Mouse (Mus musculus): Measurements from ENCODE around the gene Olfr356. TPM values are rescaled to one million over a fixed set of nuclear protein-coding genes. Genes with fewer than 3 reads are reported as not detected.

Gene Olfr356
- polyA plus RNA-seq (2012; ENCODE audit: insufficient read depth, low replicate concordance): not detected in 2 replicates

DNA sequence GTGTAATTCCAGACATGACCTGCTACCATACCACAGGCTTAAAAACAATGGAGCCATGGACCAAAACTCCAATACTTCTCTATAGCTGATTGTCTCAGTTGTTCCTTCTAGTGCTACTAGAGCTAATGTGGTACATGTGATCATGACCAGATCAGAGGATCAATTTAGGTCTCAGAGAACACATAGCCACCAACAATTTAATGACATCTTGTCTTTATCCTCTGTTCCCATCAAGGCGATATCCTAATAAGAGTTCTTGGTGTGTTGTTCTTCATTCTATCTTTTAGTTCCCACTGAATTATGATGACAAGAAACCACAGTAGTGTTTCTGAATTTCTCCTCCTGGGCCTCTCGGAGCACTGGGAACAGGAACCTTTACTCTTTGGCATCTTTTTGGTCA, at the start of gene Olfr356:
Gene Olfr356 (plus strand): TSS at position 301 of the 400 bp plus-strand sequence.
- no peak for TF ChIP-seq FLI1 (IDR thresholded peaks at IDR 0.05; ENCODE audit: low read length)
- no peak for TF ChIP-seq GATA1 (IDR thresholded peaks at IDR 0.05; ENCODE audit: borderline replicate concordance, low read length)
- Histone ChIP-seq H3K27me3 (replicated peaks) (no peaks in the 10 kb centered on the region), H3K4me1 (no peaks in the 10 kb centered on the region), H3K4me3 (replicated peaks) (no peak within 1 kb of the TSS), H3K36me3 (replicated peaks; ENCODE audit: low read length) (no peaks in the 10 kb centered on the region), H3K9me3 (peaks cover 6% of the 10 kb centered on the region; the same call in 1 of the 2 replicates)

DNA sequence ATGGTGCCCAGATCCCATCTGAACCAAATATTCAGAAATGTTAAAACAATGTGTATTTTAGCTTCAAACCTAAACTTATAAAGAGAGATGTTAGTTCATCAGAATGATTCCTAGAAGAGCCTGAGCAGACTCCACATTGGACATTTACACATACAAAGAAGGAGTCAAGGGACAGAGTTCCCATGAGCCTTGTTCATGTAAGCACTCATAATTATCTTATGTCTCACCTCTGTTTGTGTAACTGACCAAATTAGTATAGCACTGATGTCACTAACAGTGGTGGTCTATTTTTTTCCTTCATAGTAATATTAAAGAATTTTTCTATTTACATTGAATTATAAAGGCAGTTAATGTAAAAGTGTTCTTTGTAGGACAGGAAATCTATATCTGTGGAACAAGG, 44.1 kb upstream of the Olfr356 start, which contains the start of gene Olfr353:
Gene Olfr353 (minus strand): TSS at position 101 of the 400 bp plus-strand sequence.
- Histone ChIP-seq H3K9me3 (peaks cover 8% of the 10 kb centered on the region; the same call in 1 of the 2 replicates), H3K36me3 (replicated peaks; ENCODE audit: low read length) (no peaks in the 10 kb centered on the region), H3K4me1 (no peaks in the 10 kb centered on the region), H3K27me3 (replicated peaks) (no peaks in the 10 kb centered on the region), H3K4me3 (replicated peaks) (no peak within 1 kb of the TSS)
- no peak for TF ChIP-seq FLI1 (IDR thresholded peaks at IDR 0.05; ENCODE audit: low read length)
- no peak for TF ChIP-seq GATA1 (IDR thresholded peaks at IDR 0.05; ENCODE audit: borderline replicate concordance, low read length)

DNA sequence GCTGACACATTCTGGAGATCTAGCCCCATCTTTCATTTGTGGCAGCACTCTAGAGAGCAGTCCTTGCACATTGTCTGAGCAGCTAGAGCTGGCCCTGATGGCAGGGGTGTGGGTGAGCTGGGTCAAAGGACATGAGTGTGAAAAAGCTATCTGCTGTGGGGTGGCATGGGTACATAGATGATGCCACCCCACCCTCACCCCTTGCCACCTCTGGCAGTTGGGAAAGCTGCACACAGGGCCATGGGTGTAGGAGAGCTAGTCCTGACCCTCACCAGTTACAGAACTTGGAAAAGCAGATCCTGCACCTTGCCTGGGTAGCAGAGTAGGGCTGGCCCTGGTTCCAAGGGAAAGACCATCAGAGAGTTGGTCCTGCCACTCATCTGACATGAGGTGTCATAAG, 39.8 kb upstream of the Olfr356 start:
- Histone ChIP-seq H3K36me3 (replicated peaks; ENCODE audit: low read length) (no peaks in the 10 kb centered on the region), H3K4me3 (replicated peaks) (no peak overlapping the region), H3K4me1 (no peaks in the 10 kb centered on the region), H3K9me3 (peaks cover 13% of the 10 kb centered on the region; the same call in 1 of the 2 replicates), H3K27me3 (replicated peaks) (no peaks in the 10 kb centered on the region)
- TF ChIP-seq FLI1 (IDR thresholded peaks at IDR 0.05; ENCODE audit: low read length) (no peak), GATA1 (IDR thresholded peaks at IDR 0.05; ENCODE audit: borderline replicate concordance, low read length) (no peak)

DNA sequence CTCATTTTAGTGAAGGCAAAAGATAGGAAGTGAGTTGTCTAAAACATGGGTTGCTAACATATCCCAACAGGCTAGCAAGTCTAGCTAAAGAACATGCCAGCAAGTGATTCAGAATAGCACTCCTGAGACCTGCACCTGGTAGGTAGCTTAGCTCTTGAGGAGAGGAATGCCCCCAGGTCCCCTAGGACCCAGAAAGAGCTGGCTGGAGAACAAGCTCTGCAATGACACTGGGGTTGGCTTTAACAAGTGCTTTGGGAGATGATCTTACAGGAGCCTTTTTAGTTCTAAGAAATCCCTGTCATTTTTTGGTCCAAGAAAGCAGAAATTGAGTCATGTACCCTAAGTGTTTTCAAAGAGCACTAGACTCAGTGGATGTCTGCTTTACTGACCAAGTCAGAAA, 31.5 kb upstream of the Olfr356 start, which contains the start of gene Olfr354:
Gene Olfr354 (plus strand): TSS at position 301 of the 400 bp plus-strand sequence.
- Histone ChIP-seq H3K4me1 (no peaks in the 10 kb centered on the region), H3K9me3 (peaks cover 13% of the 10 kb centered on the region; the same call in 1 of the 2 replicates), H3K36me3 (replicated peaks; ENCODE audit: low read length) (no peaks in the 10 kb centered on the region), H3K27me3 (replicated peaks) (no peaks in the 10 kb centered on the region), H3K4me3 (replicated peaks) (no peak within 1 kb of the TSS)
- TF ChIP-seq FLI1 (IDR thresholded peaks at IDR 0.05; ENCODE audit: low read length) (no peak), GATA1 (IDR thresholded peaks at IDR 0.05; ENCODE audit: borderline replicate concordance, low read length) (no peak)

DNA sequence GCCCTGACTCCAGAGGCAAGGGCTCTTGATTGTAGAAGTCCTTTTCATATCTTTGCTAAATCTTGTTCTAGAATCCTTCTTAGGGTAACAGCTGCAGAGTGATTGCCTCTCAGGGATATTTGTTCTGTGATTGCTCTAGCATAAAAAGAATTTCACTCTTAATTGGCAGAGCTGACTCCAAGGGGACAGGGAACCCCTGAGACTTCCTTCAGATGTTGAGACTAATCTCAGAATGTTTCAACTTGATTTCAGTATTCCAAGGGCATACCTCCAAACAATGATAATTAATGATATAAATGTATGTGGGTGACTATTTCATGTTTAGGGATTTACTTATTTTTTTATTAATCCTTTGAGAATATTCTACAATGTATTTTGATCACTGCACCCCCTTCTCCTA, 8.1 kb upstream of the Olfr356 start, which contains the start of gene Olfr355:
Gene Olfr355 (minus strand): TSS at position 101 of the 400 bp plus-strand sequence.
- H3K27me3 ChIP-seq (replicated peaks): no peaks in the 10 kb centered on the region
- no peak for TF ChIP-seq FLI1 (IDR thresholded peaks at IDR 0.05; ENCODE audit: low read length)
- TF ChIP-seq GATA1 (IDR thresholded peaks at IDR 0.05; ENCODE audit: borderline replicate concordance, low read length): no peak
- no peaks in the 10 kb centered on the region for H3K36me3 ChIP-seq (replicated peaks; ENCODE audit: low read length)
- 0 out of 2 replicates have a peak, but pooled peaks cover 4% of the 10 kb centered on the region for H3K9me3 ChIP-seq
- no peak within 1 kb of the TSS for H3K4me3 ChIP-seq (replicated peaks)
- no peaks in the 10 kb centered on the region for H3K4me1 ChIP-seq

Other genes starting within 250 kb of the Olfr356 start
- not detected in 2 replicates for gene Olfr347, start 205.2 kb upstream of the Olfr356 start, polyA plus RNA-seq (2012; ENCODE audit: insufficient read depth, low replicate concordance)
- not detected in 2 replicates for gene Olfr348, start 152.8 kb upstream of the Olfr356 start, polyA plus RNA-seq (2012; ENCODE audit: insufficient read depth, low replicate concordance)
- gene Olfr50, start 146.6 kb upstream of the Olfr356 start, polyA plus RNA-seq (2012; ENCODE audit: insufficient read depth, low replicate concordance): not detected in 2 replicates
- not detected in 2 replicates for gene Olfr3, start 120.1 kb upstream of the Olfr356 start, polyA plus RNA-seq (2012; ENCODE audit: insufficient read depth, low replicate concordance)
- gene Olfr350, start 90.8 kb upstream of the Olfr356 start, polyA plus RNA-seq (2012; ENCODE audit: insufficient read depth, low replicate concordance): not detected in 2 replicates
- gene Olfr351, start 74.5 kb upstream of the Olfr356 start, polyA plus RNA-seq (2012; ENCODE audit: insufficient read depth, low replicate concordance): not detected in 2 replicates
- gene Olfr352, start 68.7 kb upstream of the Olfr356 start, polyA plus RNA-seq (2012; ENCODE audit: insufficient read depth, low replicate concordance): not detected in 2 replicates
- gene Olfr353, start 44.2 kb upstream of the Olfr356 start, polyA plus RNA-seq (2012; ENCODE audit: insufficient read depth, low replicate concordance): not detected in 2 replicates
- gene Olfr354, start 31.4 kb upstream of the Olfr356 start, polyA plus RNA-seq (2012; ENCODE audit: insufficient read depth, low replicate concordance): not detected in 2 replicates
- gene Olfr355, start 8.2 kb upstream of the Olfr356 start, polyA plus RNA-seq (2012; ENCODE audit: insufficient read depth, low replicate concordance): not detected in 2 replicates
- not detected in 2 replicates for gene Olfr357, start 56.7 kb downstream of the Olfr356 start, polyA plus RNA-seq (2012; ENCODE audit: insufficient read depth, low replicate concordance)
- not detected in 2 replicates for gene Olfr358, start 72.2 kb downstream of the Olfr356 start, polyA plus RNA-seq (2012; ENCODE audit: insufficient read depth, low replicate concordance)
- not detected in 2 replicates for gene Olfr360, start 128.6 kb downstream of the Olfr356 start, polyA plus RNA-seq (2012; ENCODE audit: insufficient read depth, low replicate concordance)
- gene Olfr361, start 152.2 kb downstream of the Olfr356 start, polyA plus RNA-seq (2012; ENCODE audit: insufficient read depth, low replicate concordance): not detected in 2 replicates
- gene Olfr362, start 180.8 kb downstream of the Olfr356 start, polyA plus RNA-seq (2012; ENCODE audit: insufficient read depth, low replicate concordance): not detected in 2 replicates
- gene Olfr364-ps1, start 202.2 kb downstream of the Olfr356 start, polyA plus RNA-seq (2012; ENCODE audit: insufficient read depth, low replicate concordance): not detected in 2 replicates